Mouse (Mus musculus) ES-E14 (cell line): ENCODE measurements around the gene Tmed2.

ENCODE experiments used
- CHD2 ChIP-seq: IDR thresholded peaks from 2 replicates; pipeline ENCODE4 v1.6.1; 2014; ENCODE audit warnings: mild to moderate bottlenecking, low read depth, low read length, inconsistent platforms
- HCFC1 ChIP-seq: IDR thresholded peaks from 2 replicates; pipeline ENCODE4 v1.6.1; 2012; ENCODE audit warnings: low read length, inconsistent platforms, borderline replicate concordance; ENCODE audit not compliant: insufficient read depth

DNA sequence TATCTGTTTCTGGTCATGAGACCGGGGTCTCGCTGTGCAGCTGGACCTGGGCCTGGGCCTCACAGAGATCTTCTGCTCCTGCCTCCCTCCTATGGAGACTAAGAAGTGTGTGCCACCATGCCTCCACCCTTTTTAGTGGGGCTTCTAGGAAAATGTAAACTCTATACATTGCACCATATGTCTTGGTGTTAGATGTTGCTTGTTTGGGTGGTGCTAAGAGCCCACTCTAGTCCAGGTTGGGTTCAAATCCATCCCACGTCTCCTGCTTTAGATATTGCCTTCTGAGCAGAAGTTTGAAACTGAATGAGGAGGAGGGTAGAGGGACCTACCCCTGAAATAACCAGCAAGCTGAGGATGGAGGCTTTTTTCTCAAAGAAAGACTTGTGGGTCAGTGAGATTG is 52.3 kb downstream of the Tmed2 start:
- TF ChIP-seq CHD2, result no peak
- TF ChIP-seq HCFC1, result no peak
